ENCODE assay signal across 8 mouse cellular contexts in the genomic region with DNA sequence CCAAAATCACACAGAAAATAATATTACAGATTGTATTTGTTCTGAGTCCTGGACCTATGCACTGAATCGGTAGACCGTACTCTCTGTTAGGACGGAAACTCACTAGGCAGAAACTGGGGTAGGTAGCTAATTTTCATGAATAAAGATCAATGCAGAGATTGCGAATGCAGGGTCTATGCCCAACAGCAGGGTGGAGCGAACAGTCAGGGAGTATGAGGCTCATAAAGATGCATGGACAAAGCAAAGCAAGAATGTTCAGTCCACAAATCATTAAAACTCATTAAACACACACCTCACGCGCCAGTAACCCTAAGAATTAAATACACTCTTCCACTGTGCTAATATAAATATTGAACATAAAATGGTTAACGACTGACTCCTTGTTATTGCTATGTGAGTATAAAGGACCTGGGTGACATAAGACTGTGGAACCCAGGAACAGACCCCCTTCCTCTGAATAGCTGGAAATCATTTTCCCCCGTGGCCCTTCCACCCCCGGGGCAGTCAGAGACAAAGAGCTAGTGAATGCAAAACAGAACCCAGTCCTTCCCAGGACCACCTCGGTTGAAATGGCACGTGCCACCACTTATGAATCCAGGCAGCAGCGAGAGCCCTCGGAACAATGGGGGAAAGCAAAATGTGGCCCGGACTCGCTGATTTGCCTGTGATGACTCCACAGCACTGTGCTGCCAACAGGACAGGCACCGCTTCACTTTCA.
DNase-seq lines count a peak whose midpoint lies in the region; ATAC-seq lines count a peak whose summit lies in the region.

No protein-coding gene starts in this region.

- H3K4me2 ChIP-seq in heart, embryonic 11.5 days, result peak overlapping the region; percentile 12; the same call in 1 of the 2 replicates
- H3K4me2 ChIP-seq in midbrain, embryonic 13.5 days (replicated peaks), result peak overlapping the region; percentile 25
- no peak overlapping the region for H3K4me2 ChIP-seq in liver, embryonic 12.5 days

- no peaks in the 10 kb centered on the region for H3K9me3 ChIP-seq in heart, embryonic 11.5 days (replicated peaks; ENCODE audit: control insufficient read depth, low read length)
- H3K9me3 ChIP-seq in hindbrain, embryonic 10.5 days, result no peaks in the 10 kb centered on the region
- H3K9me3 ChIP-seq in midbrain, embryonic 13.5 days, result no peaks in the 10 kb centered on the region
- no peaks in the 10 kb centered on the region for H3K9me3 ChIP-seq in liver, embryonic 12.5 days (replicated peaks)

- peaks cover 10% of the 10 kb centered on the region for H3K4me1 ChIP-seq in heart, embryonic 11.5 days (ENCODE audit: control insufficient read depth, insufficient read depth, low read length)
- H3K4me1 ChIP-seq in hindbrain, embryonic 10.5 days (replicated peaks), result peaks cover 26% of the 10 kb centered on the region
- H3K4me1 ChIP-seq in midbrain, embryonic 13.5 days (replicated peaks), result peaks cover 15% of the 10 kb centered on the region
- H3K4me1 ChIP-seq in liver, embryonic 12.5 days, result no peaks in the 10 kb centered on the region

- no peak for DNase-seq in heart, postnatal 25 days (ENCODE audit: low spot score)
- DNase-seq in embryo, embryonic 9.5 days (ENCODE audit: extremely low spot score), result peak; percentile 59
- peak; percentile 69 for DNase-seq in hindbrain, embryonic 10.5 days (ENCODE audit: low spot score)
- DNase-seq in thymus, postnatal 36 days, result no peak

- H3K36me3 ChIP-seq in heart, embryonic 11.5 days (ENCODE audit: control insufficient read depth, insufficient read depth, low read length), result no peaks in the 10 kb centered on the region
- H3K36me3 ChIP-seq in hindbrain, embryonic 10.5 days, result no peaks in the 10 kb centered on the region
- no peaks in the 10 kb centered on the region for H3K36me3 ChIP-seq in midbrain, embryonic 13.5 days
- H3K36me3 ChIP-seq in liver, embryonic 12.5 days, result no peaks in the 10 kb centered on the region

- 55% methylated on average over 17 of the region's 17 CpGs for WGBS in heart, embryonic 11.5 days (ENCODE audit: insufficient replicate concordance)
- 40% methylated on average over 17 of the region's 17 CpGs for WGBS in hindbrain, embryonic 10.5 days
- 22% methylated on average over 17 of the region's 17 CpGs for WGBS in midbrain, embryonic 13.5 days
- WGBS in liver, embryonic 12.5 days (ENCODE audit: insufficient replicate concordance), result 72% methylated on average over 17 of the region's 17 CpGs

- H3K27ac ChIP-seq in heart, embryonic 11.5 days (ENCODE audit: low read depth, low read length), result no peak overlapping the region
- H3K27ac ChIP-seq in hindbrain, embryonic 10.5 days, result peak overlapping the region; percentile 74
- 0 out of 2 replicates have a peak overlapping the region, but pooled peaks have one; percentile 32 for H3K27ac ChIP-seq in midbrain, embryonic 13.5 days
- no peak overlapping the region for H3K27ac ChIP-seq in liver, embryonic 12.5 days

- ATAC-seq in heart, embryonic 11.5 days (replicated peaks; ENCODE audit: insufficient number of reproducible peaks, low FRiP score, low TSS enrichment), result no peak; the same call in 1 of the 2 replicates
- peak; percentile 85 for ATAC-seq in midbrain, embryonic 13.5 days
- no peak for ATAC-seq in liver, embryonic 12.5 days
- ATAC-seq in megakaryocyte progenitor cell, adult 5-6 weeks (replicated peaks; ENCODE audit: poor library complexity), result no peak

- H3K27me3 ChIP-seq in heart, embryonic 11.5 days (ENCODE audit: control insufficient read depth, insufficient read depth, low read length), result no peaks in the 10 kb centered on the region
- H3K27me3 ChIP-seq in hindbrain, embryonic 10.5 days (ENCODE audit: insufficient read depth, poor library complexity, severe bottlenecking), result peaks cover 34% of the 10 kb centered on the region
- peaks cover 10% of the 10 kb centered on the region; the same call in 1 of the 2 replicates for H3K27me3 ChIP-seq in midbrain, embryonic 13.5 days
- no peaks in the 10 kb centered on the region for H3K27me3 ChIP-seq in liver, embryonic 12.5 days (replicated peaks)

- no peak overlapping the region for H3K9ac ChIP-seq in heart, embryonic 11.5 days (ENCODE audit: low read depth, low read length)
- H3K9ac ChIP-seq in midbrain, embryonic 13.5 days (replicated peaks), result peak overlapping the region; percentile 11; the same call in 1 of the 2 replicates
- no peak overlapping the region for H3K9ac ChIP-seq in liver, embryonic 12.5 days

- no peak overlapping the region for H3K4me3 ChIP-seq in heart, embryonic 11.5 days (ENCODE audit: low read depth, low read length)
- peak overlapping the region; percentile 27 for H3K4me3 ChIP-seq in hindbrain, embryonic 10.5 days
- no peak overlapping the region for H3K4me3 ChIP-seq in midbrain, embryonic 13.5 days (replicated peaks)
- H3K4me3 ChIP-seq in liver, embryonic 12.5 days, result no peak overlapping the region

- intact Hi-C loops in heart, postnatal 25 days (cut with DNase I), result no loop called here

Comparison
In these comparisons a context has a peak if more than half of its experiments do, and no peak if none do; other contexts are left out.
1. H3K27ac ChIP-seq: peak in hindbrain, embryonic 10.5 days (single experiment) and midbrain, embryonic 13.5 days (single experiment); none in heart, embryonic 11.5 days (single experiment) and liver, embryonic 12.5 days (single experiment).
2. DNase-seq: peak in embryo, embryonic 9.5 days (single experiment) and hindbrain, embryonic 10.5 days (single experiment); none in heart, postnatal 25 days (single experiment) and thymus, postnatal 36 days (0 of 2).